Mouse (Mus musculus) liver, embryonic 12.5 days (tissue): Measurements from ENCODE around the gene Dnajc25. TPM values are rescaled to one million over a fixed set of nuclear protein-coding genes. Genes with fewer than 3 reads are reported as not detected.

Source experiments
- ATAC-seq: fragments of 200-750 bp; cut with Nextera tagmentation; 2 replicates; pipeline ENCODE4 v1.8.0; 2017; ENCODE audit warnings: moderate number of reproducible peaks, mild to moderate bottlenecking, moderate library complexity
- H3K27ac ChIP-seq: fragments of 300-500 bp; sonication (generic); 2 replicates; pipeline ENCODE4 v1.5.1; 2016; ENCODE audit warnings: mild to moderate bottlenecking
- H3K27me3 ChIP-seq: fragments of 300-500 bp; sonication (generic); replicated peaks from 2 replicates; pipeline ENCODE4 v1.6.1; 2016; ENCODE audit warnings: mild to moderate bottlenecking, moderate library complexity
- H3K36me3 ChIP-seq: fragments of 300-500 bp; sonication (generic); 2 replicates; pipeline ENCODE4 v1.6.1; 2016; ENCODE audit warnings: mild to moderate bottlenecking, moderate library complexity
- H3K4me1 ChIP-seq: fragments of 300-500 bp; sonication (generic); 2 replicates; pipeline ENCODE4 v1.6.1; 2016
- H3K4me2 ChIP-seq: fragments of 300-500 bp; sonication (generic); 2 replicates; pipeline ENCODE4 v1.6.1; 2016; ENCODE audit warnings: mild to moderate bottlenecking, moderate library complexity
- H3K4me3 ChIP-seq: fragments of 300-500 bp; sonication (generic); 2 replicates; pipeline ENCODE4 v1.5.1; 2016; ENCODE audit warnings: mild to moderate bottlenecking, moderate library complexity
- H3K9ac ChIP-seq: fragments of 300-500 bp; sonication (generic); 2 replicates; pipeline ENCODE4 v1.6.1; 2016; ENCODE audit warnings: mild to moderate bottlenecking, moderate library complexity
- H3K9me3 ChIP-seq: fragments of 300-500 bp; sonication (generic); replicated peaks from 2 replicates; pipeline ENCODE4 v1.6.1; 2016; ENCODE audit warnings: mild to moderate bottlenecking, moderate library complexity
- WGBS: fragments of 180-500 bp; shearing (Covaris S2); methylation state at CpG from one replicate; pipeline ENCODE4 v1.1.7; 2016; ENCODE audit not compliant: insufficient replicate concordance; 5-methylcytosine and 5-hydroxymethylcytosine counted together
- polyA plus RNA-seq: library from polyadenylated mRNA; unstranded; fragments of >200 nt; fragmentation: Nextera tagmentation; extraction: Ambion mirVana; gene quantifications from 2 replicates; pipeline ENCODE4 v1.2.1, GENCODE M21; 2016

Dnajc25 gene
- 8.2 and 9.2 TPM in 2 replicates for polyA plus RNA-seq

DNA sequence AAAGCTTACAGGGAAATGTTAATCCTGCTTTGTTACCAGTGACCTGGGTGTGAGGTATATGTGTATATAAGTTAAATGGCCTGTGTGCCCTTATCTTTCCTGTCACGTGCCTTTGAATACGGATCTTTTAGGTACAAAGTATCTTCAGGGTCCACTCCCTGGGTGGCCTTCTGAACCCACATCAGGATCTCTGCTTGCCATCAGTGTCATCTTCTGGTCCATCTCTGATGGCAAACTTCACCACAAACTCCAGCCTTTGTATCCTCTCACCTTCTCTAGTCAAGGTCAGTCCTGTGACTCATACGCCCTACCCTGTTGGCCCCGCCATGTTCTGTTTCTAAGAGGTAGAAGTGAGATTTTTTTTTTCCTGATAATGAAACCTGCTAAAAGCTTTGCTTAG lies at the start of gene Dnajc25:
Gene Dnajc25, plus strand, starts transcription at position 301 of the 400 bp plus-strand sequence.
- H3K4me1 ChIP-seq, result peaks cover 62% of the 10 kb centered on the region

GRCm38 (mm10) chr4:58948391-58948790 lies 46.5 kb upstream of the Dnajc25 start:
- Histone ChIP-seq H3K36me3 (no peaks in the 10 kb centered on the region), H3K27me3 (peaks cover 31% of the 10 kb centered on the region), H3K9me3 (no peaks in the 10 kb centered on the region), H3K4me2 (no peak overlapping the region), H3K27ac (no peak overlapping the region), H3K4me1 (peaks cover 6% of the 10 kb centered on the region), H3K9ac (no peak overlapping the region), H3K4me3 (no peak overlapping the region)
- WGBS, result 67% methylated on average over 4 of the region's 4 CpGs
- ATAC-seq, result no peak

More for the DNA sequence above, at the start of gene Dnajc25:
- Histone ChIP-seq H3K4me3 (no peak within 1 kb of the TSS), H3K9me3 (no peaks in the 10 kb centered on the region), H3K36me3 (no peaks in the 10 kb centered on the region), H3K9ac (no peak within 1 kb of the TSS), H3K4me2 (no peak within 1 kb of the TSS), H3K27ac (no peak within 1 kb of the TSS), H3K27me3 (no peaks in the 10 kb centered on the region)
- WGBS, result 44% methylated on average over 4 of the region's 4 CpGs
- ATAC-seq, result no peak

- H3K9ac ChIP-seq, result no peak overlapping the region
- no peaks in the 10 kb centered on the region for H3K4me1 ChIP-seq
- no peaks in the 10 kb centered on the region for H3K9me3 ChIP-seq
- H3K27ac ChIP-seq, result no peak overlapping the region
- 0 out of 2 replicates have a peak, but pooled peaks cover 1% of the 10 kb centered on the region for H3K27me3 ChIP-seq
- WGBS, result 81% methylated on average over 11 of the region's 11 CpGs
- no peak overlapping the region for H3K4me3 ChIP-seq
- no peak for ATAC-seq
- no peaks in the 10 kb centered on the region for H3K36me3 ChIP-seq
- no peak overlapping the region for H3K4me2 ChIP-seq
These were observed 42.2 kb upstream of the Dnajc25 start for GRCm38 (mm10) chr4:58952630-58953029.

GRCm38 (mm10) chr4:58961719-58962118 lies 33.1 kb upstream of the Dnajc25 start:
- Histone ChIP-seq H3K36me3 (no peaks in the 10 kb centered on the region), H3K4me2 (no peak overlapping the region), H3K4me3 (no peak overlapping the region), H3K27me3 (0 out of 2 replicates have a peak, but pooled peaks cover 3% of the 10 kb centered on the region), H3K9ac (no peak overlapping the region), H3K27ac (no peak overlapping the region), H3K4me1 (no peaks in the 10 kb centered on the region), H3K9me3 (no peaks in the 10 kb centered on the region)
- no peak for ATAC-seq
- WGBS, result 80% methylated on average over 15 of the region's 15 CpGs

DNA sequence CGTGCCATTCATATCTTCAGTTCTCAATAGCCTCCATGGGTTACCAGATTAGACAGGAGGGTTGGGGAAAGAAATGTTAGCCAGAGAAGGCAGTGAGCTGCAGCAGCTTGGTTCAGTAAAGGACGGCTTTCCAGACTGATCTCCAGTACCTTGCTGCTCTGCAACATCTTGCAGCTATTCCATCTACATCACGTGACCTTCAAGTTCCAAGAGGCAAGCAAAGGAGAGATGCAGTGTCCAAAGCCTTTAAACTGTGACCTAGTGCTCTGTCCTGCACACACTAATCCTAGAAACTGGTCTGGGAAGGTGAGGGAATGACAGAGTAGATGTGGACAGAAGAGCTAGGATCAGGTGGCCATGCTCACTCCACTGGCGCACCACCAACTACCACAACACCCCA lies 31.6 kb upstream of the Dnajc25 start:
- H3K9ac ChIP-seq, result no peak overlapping the region
- H3K27me3 ChIP-seq, result no peaks in the 10 kb centered on the region
- no peaks in the 10 kb centered on the region for H3K9me3 ChIP-seq
- H3K4me1 ChIP-seq, result no peaks in the 10 kb centered on the region
- H3K27ac ChIP-seq, result no peak overlapping the region
- H3K36me3 ChIP-seq, result no peaks in the 10 kb centered on the region
- 71% methylated on average over 4 of the region's 4 CpGs for WGBS
- H3K4me3 ChIP-seq, result no peak overlapping the region
- ATAC-seq, result no peak
- H3K4me2 ChIP-seq, result no peak overlapping the region

DNA sequence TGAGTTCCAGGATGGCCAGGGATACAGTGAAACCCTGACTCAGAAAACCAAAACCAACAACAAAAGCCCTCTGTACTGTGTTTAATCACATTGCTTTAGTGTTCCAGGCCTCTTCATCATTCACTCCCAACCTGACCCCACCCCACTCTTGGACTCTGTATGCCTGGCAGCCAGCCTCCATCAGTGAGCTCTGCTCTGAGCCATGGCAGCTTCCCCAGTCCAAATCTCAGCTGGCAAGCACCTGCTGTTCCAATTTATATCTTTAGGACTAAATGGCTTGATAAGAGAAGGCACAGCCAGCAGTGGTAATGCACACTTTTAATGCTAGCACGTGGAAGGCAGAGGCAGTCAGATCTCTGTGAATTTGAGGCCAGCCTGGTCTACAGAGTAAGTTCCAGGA lies 29.7 kb upstream of the Dnajc25 start:
- H3K27ac ChIP-seq, result no peak overlapping the region
- no peaks in the 10 kb centered on the region for H3K27me3 ChIP-seq
- peaks cover 3% of the 10 kb centered on the region for H3K4me1 ChIP-seq
- no peak overlapping the region for H3K9ac ChIP-seq
- no peak for ATAC-seq
- 56% methylated on average over 1 of the region's 1 CpGs for WGBS
- H3K4me2 ChIP-seq, result no peak overlapping the region
- no peaks in the 10 kb centered on the region for H3K9me3 ChIP-seq
- no peaks in the 10 kb centered on the region for H3K36me3 ChIP-seq
- no peak overlapping the region for H3K4me3 ChIP-seq

DNA sequence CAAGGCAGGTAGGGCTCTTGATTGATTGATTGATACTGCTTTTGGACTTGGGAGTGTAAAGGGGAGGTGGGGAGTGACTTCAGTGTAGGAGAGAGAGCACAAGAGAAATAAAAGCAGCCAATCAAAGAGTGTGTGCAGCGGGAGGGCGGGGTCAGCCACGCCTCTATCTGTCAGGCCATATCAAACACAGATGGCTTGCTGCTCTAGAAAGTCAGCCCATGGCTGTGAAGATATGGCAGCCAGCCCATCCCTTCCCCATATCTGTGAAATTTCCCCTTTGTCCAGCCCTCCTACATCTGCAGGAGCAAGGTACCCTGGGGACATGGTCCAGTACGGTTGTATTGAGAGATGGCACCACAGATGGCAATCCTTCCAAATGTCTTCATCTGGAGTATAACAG lies 24.2 kb upstream of the Dnajc25 start:
- Histone ChIP-seq H3K27me3 (no peaks in the 10 kb centered on the region), H3K36me3 (peaks cover 14% of the 10 kb centered on the region), H3K27ac (peak overlapping the region; percentile 45; the same call in 1 of the 2 replicates), H3K4me1 (peaks cover 21% of the 10 kb centered on the region), H3K9me3 (no peaks in the 10 kb centered on the region), H3K9ac (no peak overlapping the region; the same call in 1 of the 2 replicates), H3K4me2 (peak overlapping the region; percentile 48), H3K4me3 (0 out of 2 replicates have a peak overlapping the region, but pooled peaks have one; percentile 9)
- 52% methylated on average over 4 of the region's 4 CpGs for WGBS
- peak; percentile 97 for ATAC-seq

GRCm38 (mm10) chr4:58975711-58976110 lies 19.2 kb upstream of the Dnajc25 start:
- no peak overlapping the region for H3K9ac ChIP-seq

GRCm38 (mm10) chr4:58981421-58981820 lies 13.4 kb upstream of the Dnajc25 start:
- no peaks in the 10 kb centered on the region for H3K9me3 ChIP-seq
- no peak overlapping the region for H3K27ac ChIP-seq
- H3K4me1 ChIP-seq, result peaks cover 17% of the 10 kb centered on the region
- H3K27me3 ChIP-seq, result no peaks in the 10 kb centered on the region
- ATAC-seq, result no peak
- no peak overlapping the region for H3K4me2 ChIP-seq
- no peak overlapping the region for H3K9ac ChIP-seq
- H3K36me3 ChIP-seq, result no peaks in the 10 kb centered on the region
- 80% methylated on average over 6 of the region's 6 CpGs for WGBS
- H3K4me3 ChIP-seq, result no peak overlapping the region

More at GRCm38 (mm10) chr4:58975711-58976110, 19.2 kb upstream of the Dnajc25 start:
- Histone ChIP-seq H3K27me3 (no peaks in the 10 kb centered on the region), H3K27ac (no peak overlapping the region), H3K4me3 (no peak overlapping the region), H3K4me2 (no peak overlapping the region), H3K4me1 (peaks cover 13% of the 10 kb centered on the region), H3K36me3 (peaks cover 15% of the 10 kb centered on the region), H3K9me3 (no peaks in the 10 kb centered on the region)
- ATAC-seq, result no peak
- 78% methylated on average over 5 of the region's 5 CpGs for whole genome bisulfite sequencing

- ATAC-seq, result no peak
- Histone ChIP-seq H3K27ac (no peak overlapping the region), H3K36me3 (no peaks in the 10 kb centered on the region), H3K4me3 (no peak overlapping the region), H3K4me2 (no peak overlapping the region), H3K4me1 (peaks cover 31% of the 10 kb centered on the region), H3K27me3 (no peaks in the 10 kb centered on the region), H3K9ac (no peak overlapping the region), H3K9me3 (no peaks in the 10 kb centered on the region)
- 77% methylated on average over 8 of the region's 8 CpGs for WGBS
These were observed 12.1 kb upstream of the Dnajc25 start for GRCm38 (mm10) chr4:58982806-58983205.

- ATAC-seq, result peak; percentile 65
- peak overlapping the region; percentile 45 for H3K4me2 ChIP-seq
- no peaks in the 10 kb centered on the region for H3K36me3 ChIP-seq
- WGBS, result 10% methylated on average over 7 of the region's 7 CpGs
- no peak overlapping the region for H3K4me3 ChIP-seq
- no peak overlapping the region; the same call in 1 of the 2 replicates for H3K9ac ChIP-seq
- H3K4me1 ChIP-seq, result peaks cover 46% of the 10 kb centered on the region
- no peak overlapping the region for H3K27ac ChIP-seq
- no peaks in the 10 kb centered on the region for H3K9me3 ChIP-seq
- no peaks in the 10 kb centered on the region for H3K27me3 ChIP-seq
These were observed 9.7 kb upstream of the Dnajc25 start for GRCm38 (mm10) chr4:58985157-58985648.

DNA sequence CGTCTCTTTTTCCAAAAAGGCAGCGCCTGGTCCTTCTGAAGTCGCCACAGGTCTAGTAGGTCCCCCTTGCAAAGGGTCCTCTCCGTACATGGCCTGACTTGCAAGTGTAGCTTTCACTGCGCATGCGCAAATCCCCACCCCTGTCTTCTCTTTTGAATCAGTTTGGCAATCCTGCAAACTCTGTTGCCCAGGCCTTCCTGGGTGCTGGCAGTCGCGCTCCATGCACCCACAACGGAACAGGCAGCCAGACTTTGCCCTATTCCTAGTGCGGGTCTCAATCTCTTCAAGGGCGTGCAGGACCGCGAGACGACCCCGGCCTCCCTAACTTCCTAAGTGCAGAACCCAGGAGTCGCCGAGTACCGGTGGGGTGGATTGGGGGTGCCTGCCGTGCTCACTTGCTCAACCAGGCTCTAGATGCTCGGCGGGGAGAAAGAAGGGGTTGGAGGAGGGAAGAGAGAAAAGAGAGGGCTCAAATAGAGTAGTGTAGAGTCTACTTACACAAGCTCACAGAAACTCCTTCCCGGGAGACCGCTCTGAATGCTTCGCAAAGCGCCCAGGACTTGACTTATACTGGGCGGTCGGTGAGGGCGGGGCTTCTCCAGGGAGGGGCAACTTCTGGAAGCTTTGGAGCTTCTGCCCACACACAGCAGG lies 8.2 kb upstream of the Dnajc25 start, which contains the start of gene Ptgr1:
Gene Ptgr1, minus strand, starts transcription at position 580 of the 651 bp plus-strand sequence.
- Histone ChIP-seq H3K27ac (peak within 1 kb of the TSS; percentile 59), H3K27me3 (no peaks in the 10 kb centered on the region), H3K9ac (peak within 1 kb of the TSS; percentile 62), H3K36me3 (no peaks in the 10 kb centered on the region), H3K4me2 (peak within 1 kb of the TSS; percentile 94), H3K9me3 (no peaks in the 10 kb centered on the region), H3K4me3 (peak within 1 kb of the TSS; percentile 70), H3K4me1 (peaks cover 61% of the 10 kb centered on the region)
- 2% methylated on average over 28 of the region's 28 CpGs for WGBS
- peak; percentile 73 for ATAC-seq
